ENCODE assay signal across 9 mouse cellular contexts in genomic region chr9:119578636-119579438, GRCm38 (mm10). TPM values are rescaled to one million over a fixed set of nuclear protein-coding genes. Genes with fewer than 3 reads are reported as not detected.
A peak's percentile ranks its signal among the peaks of the same experiment; 100 is the strongest.
DNase-seq lines count a peak whose midpoint lies in the region; ATAC-seq and TF ChIP-seq lines count a peak whose summit lies in the region.
"Had no signal": no experiment of that assay in that cellular context is flagged by ENCODE, and none has a peak within 500 bp of the region (broad histone marks: within the 10 kb centered on the region; RNA-seq: fewer than 3 reads in every experiment).

Gene Scn5a (minus strand): TSS chr9:119579016.

- WGBS in forebrain, embryonic 11.5 days: 1% methylated on average over 48 of the region's 99 CpGs
- under 1% methylated on average over 55 of the region's 99 CpGs for WGBS in hindbrain, embryonic 15.5 days

- peak within 1 kb of the TSS; percentile 49 for H3K4me3 ChIP-seq in layer of hippocampus, adult 2 months
- peak within 1 kb of the TSS; percentile 69 for H3K4me3 ChIP-seq in forebrain, embryonic 11.5 days (ENCODE audit: low read depth, low read length)
- H3K4me3 ChIP-seq in hindbrain, embryonic 15.5 days: peak within 1 kb of the TSS; percentile 49

- H3K9me3 ChIP-seq in forebrain, embryonic 11.5 days (ENCODE audit: control insufficient read depth, low read length): no peaks in the 10 kb centered on the region
- no peaks in the 10 kb centered on the region for H3K9me3 ChIP-seq in hindbrain, embryonic 15.5 days

- H3K27ac ChIP-seq in layer of hippocampus, adult 2 months: no peak within 1 kb of the TSS
- H3K27ac ChIP-seq in forebrain, embryonic 11.5 days (ENCODE audit: low read depth, low read length): no peak within 1 kb of the TSS
- no peak within 1 kb of the TSS for H3K27ac ChIP-seq in hindbrain, embryonic 15.5 days (replicated peaks)
- H3K27ac ChIP-seq: macrophage had no signal

- TF ChIP-seq CTCF in layer of hippocampus, adult 2 months (conservative IDR thresholded peaks at IDR 0.05): no peak

- no peak for DNase-seq in layer of hippocampus, adult 2 months (ENCODE audit: low spot score in 2 of 2)
- DNase-seq in layer of hippocampus, postnatal 14 days (ENCODE audit: low spot score in 2 of 2): no peak
- peak; percentile 78 for DNase-seq in forebrain, embryonic 11.5 days (ENCODE audit: low spot score)
- peak; percentile 24 for DNase-seq in lung, postnatal 14 days
- DNase-seq in thymus, postnatal 0 days (ENCODE audit: low spot score): peak; percentile 69
- DNase-seq in left cerebral cortex, adult 11 months (ENCODE audit: low spot score): no peak

- peak within 1 kb of the TSS; percentile 75 for H3K4me2 ChIP-seq in forebrain, embryonic 11.5 days (ENCODE audit: low read depth, low read length, severe bottlenecking)
- H3K4me2 ChIP-seq in hindbrain, embryonic 15.5 days: peak within 1 kb of the TSS; percentile 94

- peak; percentile 68 for ATAC-seq in forebrain, embryonic 11.5 days (replicated peaks; ENCODE audit: low FRiP score)
- ATAC-seq in hindbrain, embryonic 15.5 days (ENCODE audit: low FRiP score, low read depth): no peak
- ATAC-seq in erythroid progenitor cell, adult 5-6 weeks (replicated peaks; ENCODE audit: low FRiP score, poor library complexity, severe bottlenecking): no peak

- peaks cover 38% of the 10 kb centered on the region for H3K27me3 ChIP-seq in forebrain, embryonic 11.5 days (ENCODE audit: control insufficient read depth, insufficient read depth, low read length)
- peaks cover 81% of the 10 kb centered on the region for H3K27me3 ChIP-seq in hindbrain, embryonic 15.5 days

- peaks cover 10% of the 10 kb centered on the region; the same call in 1 of the 2 replicates for H3K4me1 ChIP-seq in forebrain, embryonic 11.5 days (replicated peaks; ENCODE audit: control insufficient read depth, insufficient read depth, low read length)
- peaks cover 12% of the 10 kb centered on the region for H3K4me1 ChIP-seq in hindbrain, embryonic 15.5 days (replicated peaks)

- no peaks in the 10 kb centered on the region for H3K36me3 ChIP-seq in forebrain, embryonic 11.5 days (ENCODE audit: control insufficient read depth, insufficient read depth, low read length)
- no peaks in the 10 kb centered on the region for H3K36me3 ChIP-seq in hindbrain, embryonic 15.5 days

- H3K9ac ChIP-seq in forebrain, embryonic 11.5 days (ENCODE audit: low read length): peak within 1 kb of the TSS; percentile 66
- H3K9ac ChIP-seq in hindbrain, embryonic 15.5 days: peak within 1 kb of the TSS; percentile 41

RNA-seq across cellular contexts. Expression of gene Scn5a, which starts in this region (rescaled TPM):
- under 1 TPM; 0.86 to 0.97 TPM for total RNA-seq in layer of hippocampus, adult 2 months (2021)
- 1 to 10 TPM; 1.0 to 1.2 TPM for total RNA-seq in layer of hippocampus, postnatal 14 days (2021)
- 3.0 and 3.2 TPM in 2 replicates for polyA plus RNA-seq in forebrain, embryonic 11.5 days (2014; fragmentation: Nextera tagmentation; extraction: Ambion mirVana)
- polyA plus RNA-seq in hindbrain, embryonic 15.5 days (2015; fragmentation: Nextera tagmentation; extraction: Ambion mirVana): 0.31 and 0.42 TPM in 2 replicates
- polyA plus RNA-seq in thymus, postnatal 0 days (2015; fragmentation: Nextera tagmentation; extraction: Ambion mirVana): 0.22 and 0.30 TPM in 2 replicates
- total RNA-seq in erythroid progenitor cell, adult 5-6 weeks (2015; ENCODE audit: low replicate concordance): not detected in 2 replicates
- total RNA-seq in erythroid progenitor cell, adult 5-6 weeks (2017; ENCODE audit: low replicate concordance): not detected in 2 replicates
- polyA plus RNA-seq: macrophage had no signal

Comparison
In these comparisons a context has a peak if more than half of its experiments do, and no peak if none do; other contexts are left out.
1. Peak in DNase-seq in thymus, postnatal 0 days; RNA of the gene not detected or under 1 TPM.
2. DNase-seq: peak in forebrain, embryonic 11.5 days (single experiment) and lung, postnatal 14 days (single experiment); none in layer of hippocampus, adult 2 months (0 of 2), layer of hippocampus, postnatal 14 days (0 of 2) and left cerebral cortex, adult 11 months (single experiment).
3. Peak in every context shown above with its lines, with median percentiles within 50 percentile points of each other: H3K4me3 ChIP-seq.